Mouse (Mus musculus): ENCODE results near the gene Adamts7.
A peak's percentile ranks its signal among the peaks of the same experiment; 100 is the strongest.

Adamts7 gene

DNA sequence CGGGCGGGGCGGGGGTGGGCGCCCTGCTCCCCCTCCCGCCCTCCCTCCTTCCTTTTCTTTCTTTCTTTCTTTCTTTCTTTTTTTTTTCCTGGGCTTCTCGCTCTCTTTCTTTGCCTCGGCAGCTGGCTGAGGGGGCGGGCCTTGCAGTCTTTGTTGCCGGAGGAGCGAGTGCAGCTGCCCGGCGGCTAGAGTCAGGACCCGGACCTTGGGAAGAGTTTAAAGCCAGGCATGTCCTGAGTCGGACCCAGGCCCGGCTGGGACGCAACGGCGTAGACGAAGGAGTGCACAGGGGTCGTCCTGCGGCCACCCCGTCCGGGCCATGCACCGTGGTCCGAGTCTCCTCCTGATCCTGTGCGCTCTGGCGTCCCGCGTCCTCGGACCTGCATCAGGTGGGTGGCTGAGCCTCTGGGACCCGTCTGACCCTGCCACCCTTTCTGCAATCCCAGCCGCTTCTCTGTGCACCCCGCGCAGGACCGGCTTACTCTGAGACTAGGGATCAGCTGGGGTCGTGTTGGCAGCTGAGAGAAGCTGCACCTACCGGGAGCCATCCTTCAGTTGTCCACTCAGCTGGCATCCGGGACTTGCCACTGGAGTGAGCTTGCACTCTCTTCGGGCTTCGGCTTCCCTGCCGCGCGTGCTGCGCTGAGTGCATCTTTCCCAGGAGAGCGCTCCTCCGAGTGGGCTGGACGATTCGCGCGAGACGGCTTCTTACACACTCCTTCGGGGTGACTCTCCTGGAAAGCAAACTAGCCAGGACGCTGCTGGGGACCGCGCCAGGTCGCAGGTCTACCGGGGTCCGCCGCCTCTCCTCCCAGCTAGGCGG lies at the start of gene Adamts7:
Gene Adamts7, plus strand, starts transcription at position 144 of the 823 bp plus-strand sequence.
- DNase-seq (ENCODE audit: low read depth, low spot score) = peak; percentile 66

DNA sequence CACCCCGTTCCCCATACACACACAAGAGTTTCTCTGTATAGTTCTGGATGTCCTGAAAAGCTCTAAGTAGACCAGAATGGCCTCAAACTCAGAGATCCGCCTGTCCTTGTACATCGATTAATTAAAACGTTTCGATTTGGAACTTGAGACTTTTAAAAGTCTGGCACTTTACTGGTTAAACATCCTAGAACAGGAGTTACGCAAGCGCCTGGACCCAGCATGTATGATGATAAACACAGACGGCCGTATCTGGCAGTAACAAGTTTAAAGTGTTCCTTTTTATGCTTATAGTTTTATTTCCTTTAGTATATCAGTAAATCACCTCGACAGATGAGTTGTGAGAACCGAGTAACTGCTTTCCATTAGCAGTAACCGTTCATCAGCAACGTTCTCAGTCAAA lies 49.7 kb upstream of the Adamts7 start:
- no peak for DNase-seq (ENCODE audit: low read depth, low spot score)

DNA sequence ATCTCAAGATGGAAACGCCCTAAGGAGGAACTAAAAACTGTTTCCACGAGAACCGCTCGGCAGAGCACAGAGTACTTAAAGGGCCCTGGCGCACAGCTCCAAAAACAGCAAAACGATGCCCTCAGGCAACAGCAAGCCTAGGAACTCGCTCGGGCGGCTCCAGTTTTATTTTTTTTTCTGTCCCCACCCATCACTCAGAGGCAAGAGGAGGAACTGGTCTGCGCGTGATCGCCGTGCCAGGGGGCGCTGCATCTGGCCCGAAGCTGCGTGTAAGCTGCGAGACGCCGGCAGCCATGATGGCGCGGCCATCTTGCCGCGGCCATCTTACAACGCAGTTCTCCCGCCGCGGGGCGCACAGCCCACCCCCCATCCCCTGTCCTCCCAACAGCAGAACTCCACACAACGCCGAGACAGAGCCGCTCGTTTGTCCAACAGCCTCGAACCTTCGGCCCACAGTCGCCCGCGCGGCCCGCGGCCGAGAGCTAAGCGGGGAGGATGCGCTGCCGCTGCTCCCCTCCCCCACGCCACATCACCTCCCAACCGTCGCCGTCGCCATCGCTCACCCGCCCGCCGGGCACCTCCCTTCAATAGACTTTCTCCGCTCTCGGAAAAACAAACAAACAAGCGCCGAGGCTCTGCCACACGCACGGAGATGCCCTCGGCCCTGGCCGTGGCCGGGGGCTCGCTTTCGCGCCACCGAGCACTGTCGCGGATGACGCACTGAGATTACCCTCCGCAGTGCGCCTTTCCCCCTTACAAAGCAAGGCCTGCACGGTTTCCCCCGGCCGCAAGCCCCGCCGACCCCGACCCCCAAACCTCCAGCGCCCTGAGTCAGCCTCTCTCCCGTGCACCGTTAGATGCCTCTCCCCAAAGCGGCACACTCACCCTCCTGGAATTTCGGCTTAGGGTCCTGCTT lies 49.0 kb upstream of the Adamts7 start:
- DNase-seq (ENCODE audit: low read depth, low spot score) = peak; percentile 97

DNA sequence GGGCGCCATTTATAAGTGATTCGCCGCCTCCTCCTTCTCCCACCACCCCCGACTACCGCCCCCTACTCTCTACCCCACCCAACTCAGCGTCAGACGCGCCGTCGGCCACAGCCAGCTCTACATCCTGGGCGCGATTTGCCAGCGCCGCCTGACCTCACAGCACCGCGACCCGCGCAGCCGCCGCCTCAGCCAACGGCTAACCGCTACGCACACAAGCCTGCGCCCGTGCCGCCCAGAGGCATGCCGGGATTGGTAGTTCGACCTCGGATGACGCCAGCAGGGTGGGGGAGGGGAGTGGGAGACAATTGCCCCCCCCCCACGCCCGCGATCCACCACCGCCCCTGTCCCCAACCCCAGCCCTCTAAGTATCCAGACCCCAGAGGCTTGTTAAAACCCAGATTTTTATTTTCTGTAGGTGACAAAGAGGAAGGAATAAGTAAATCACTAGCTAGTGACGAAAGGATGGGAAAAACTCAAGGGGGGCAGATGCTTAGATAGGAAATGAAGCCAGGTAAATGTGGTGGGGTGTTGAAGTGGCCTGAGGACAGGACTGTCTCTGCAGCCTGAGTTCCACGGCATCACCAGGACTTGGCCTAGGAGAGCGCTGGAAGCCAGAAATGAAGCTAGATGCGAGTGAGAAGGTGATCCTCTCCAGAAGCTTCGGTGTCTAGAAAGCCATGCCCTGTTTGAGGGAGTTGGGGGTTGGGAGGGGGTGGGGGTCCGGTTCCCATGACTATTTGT lies 48.1 kb upstream of the Adamts7 start, which contains the start of gene Morf4l1:
Gene Morf4l1, minus strand, starts transcription at position 208 of the 741 bp plus-strand sequence.
- DNase-seq (ENCODE audit: low read depth, low spot score) = peak; percentile 97

DNA sequence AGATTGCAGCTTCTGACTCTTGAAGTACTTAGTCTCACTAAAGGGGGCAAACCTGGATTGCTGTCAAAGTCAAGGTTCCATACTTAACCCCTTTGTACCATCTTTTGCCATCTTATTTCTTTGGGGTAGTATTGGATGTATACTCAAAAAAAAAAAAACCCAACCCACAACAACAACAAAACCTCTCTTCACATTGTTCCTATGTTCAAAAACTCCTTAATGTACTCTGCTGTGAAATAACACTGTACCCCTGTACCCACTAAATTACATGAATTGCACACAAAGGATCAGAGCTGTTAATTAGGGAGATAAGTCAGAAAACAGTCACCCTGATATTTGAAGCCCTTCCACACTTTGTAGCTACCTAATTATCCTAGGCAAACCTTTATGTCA lies 47.6 kb upstream of the Adamts7 start:
- no peak for DNase-seq (ENCODE audit: low read depth, low spot score)

DNA sequence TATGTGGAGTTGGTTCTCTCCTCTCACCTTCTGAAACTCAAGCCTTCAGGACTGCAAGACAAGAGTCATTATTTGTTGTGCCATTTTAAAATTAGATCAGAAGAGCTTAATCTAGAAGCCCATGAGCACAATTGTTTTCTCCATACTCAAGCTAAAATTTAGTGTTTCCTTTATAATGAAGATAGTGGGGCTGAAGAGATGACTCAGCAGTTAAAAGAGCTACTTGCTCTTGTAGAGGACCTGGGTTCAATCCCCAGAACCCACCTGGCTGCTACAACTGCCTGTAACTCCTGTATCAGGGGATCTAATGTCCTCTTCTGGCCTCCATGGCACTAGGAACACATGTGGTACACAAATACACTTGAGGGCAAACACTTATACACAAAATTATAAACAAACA lies 45.6 kb upstream of the Adamts7 start:
- DNase-seq (ENCODE audit: low read depth, low spot score) = no peak

DNA sequence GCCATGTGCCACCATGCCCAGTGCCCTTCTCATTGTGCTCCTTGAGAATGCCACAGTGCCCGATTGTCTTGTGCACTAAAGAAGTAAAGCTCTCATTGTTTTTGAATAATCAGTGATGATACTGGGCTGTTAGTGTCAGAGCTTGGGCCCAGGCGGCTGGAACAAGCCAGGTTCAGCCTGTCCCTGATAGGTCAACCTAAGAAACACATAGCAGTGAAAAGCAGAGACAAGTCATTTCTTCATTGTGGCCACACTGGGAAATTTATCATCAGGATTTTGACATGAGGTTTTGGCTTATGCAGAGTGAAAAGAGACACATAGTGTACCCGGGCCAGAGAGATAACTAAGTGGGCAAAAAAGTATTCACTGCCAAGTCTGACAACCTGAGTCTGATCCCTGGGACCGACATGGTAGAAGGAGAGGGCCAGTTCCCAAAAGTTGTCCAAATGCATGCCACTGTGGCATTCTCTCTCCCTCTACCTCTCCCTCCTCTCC lies 40.6 kb upstream of the Adamts7 start:
- no peak for DNase-seq (ENCODE audit: low read depth, low spot score)

DNA sequence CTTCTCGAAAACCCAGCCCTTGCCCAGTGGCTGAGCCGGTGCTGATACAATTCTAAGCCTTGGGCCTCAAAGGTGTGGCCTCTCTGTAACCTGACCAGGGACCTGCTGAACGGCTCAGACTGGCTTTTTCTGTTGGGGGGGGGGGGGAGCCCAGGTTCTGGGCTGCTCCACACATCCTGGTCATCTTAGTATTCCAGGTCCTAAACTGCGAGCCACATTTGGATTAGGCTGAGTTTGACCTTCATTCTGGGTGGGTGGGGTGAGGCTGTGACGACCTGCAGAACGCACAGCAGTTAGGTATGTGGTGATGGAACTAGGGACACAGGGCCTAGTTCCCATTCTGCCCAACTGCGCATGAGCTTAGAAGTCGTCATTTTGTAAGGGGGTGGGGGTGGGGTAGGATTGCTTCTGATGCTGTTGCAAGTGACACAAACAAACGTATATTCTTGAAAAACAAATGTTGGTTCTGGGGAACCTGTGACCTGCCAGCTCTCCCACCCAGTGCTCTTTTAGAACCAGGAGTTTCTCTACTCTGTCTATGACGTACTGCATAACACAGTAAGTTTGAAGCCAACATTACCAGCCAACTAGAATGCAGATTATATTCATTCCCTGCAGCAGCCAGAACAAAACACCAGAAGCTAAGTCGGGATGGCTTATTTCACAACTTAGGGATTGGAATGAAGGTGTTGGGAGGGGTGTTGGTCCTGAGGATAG lies 38.6 kb upstream of the Adamts7 start:
- DNase-seq (ENCODE audit: low read depth, low spot score) = peak; percentile 72

DNA sequence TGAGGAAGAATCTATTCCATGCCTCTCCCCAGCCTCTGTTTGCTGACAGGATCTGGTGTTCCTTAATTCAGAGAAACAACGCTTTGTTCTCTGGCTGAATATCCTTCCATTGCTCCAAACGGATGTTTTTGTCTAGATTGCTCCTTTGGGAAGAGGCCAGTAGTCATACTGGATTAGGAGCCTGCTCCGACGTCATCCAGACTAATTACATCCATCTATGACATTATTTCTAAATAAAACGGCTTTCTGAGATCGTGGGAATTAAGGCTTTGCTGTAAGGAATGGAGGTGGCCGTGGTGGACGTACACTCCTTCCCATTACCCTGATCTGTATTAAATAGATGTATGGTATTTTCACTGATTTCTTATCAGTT lies 38.0 kb upstream of the Adamts7 start:
- DNase-seq (ENCODE audit: low read depth, low spot score) = no peak

DNA sequence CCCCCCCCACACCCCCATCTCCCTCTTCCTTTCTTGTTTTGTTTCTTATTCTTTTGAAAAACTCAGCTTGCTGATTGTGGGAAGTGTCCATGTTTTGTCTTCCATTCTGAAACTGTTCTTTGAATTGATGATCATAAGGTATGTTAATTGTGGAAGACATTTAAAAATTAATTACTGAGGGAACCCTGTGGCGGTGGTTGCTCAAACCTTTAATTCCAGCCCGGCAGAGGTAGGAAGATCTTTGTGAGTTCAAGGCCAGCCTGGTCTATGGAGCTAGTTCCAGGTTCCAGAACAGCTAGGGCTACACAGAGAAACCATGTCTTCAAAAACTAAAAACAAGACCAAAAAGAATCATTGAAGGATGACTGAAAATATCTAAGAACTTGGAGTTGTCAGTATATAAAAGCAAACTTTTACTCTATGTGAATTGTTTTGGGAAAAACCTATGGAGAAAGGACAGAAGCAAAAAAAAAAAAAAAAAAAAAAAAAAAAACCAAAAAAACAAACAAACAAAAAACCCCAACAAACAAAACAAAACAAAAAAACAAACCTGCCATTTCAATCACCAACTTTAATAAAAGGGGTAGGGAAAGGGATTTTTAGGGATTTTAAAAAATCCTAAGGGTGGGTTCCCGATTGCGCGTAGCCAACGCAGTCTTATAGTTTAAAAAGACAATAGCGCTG lies 37.3 kb upstream of the Adamts7 start:
- DNase-seq (ENCODE audit: low read depth, low spot score) = peak; percentile 67

DNA sequence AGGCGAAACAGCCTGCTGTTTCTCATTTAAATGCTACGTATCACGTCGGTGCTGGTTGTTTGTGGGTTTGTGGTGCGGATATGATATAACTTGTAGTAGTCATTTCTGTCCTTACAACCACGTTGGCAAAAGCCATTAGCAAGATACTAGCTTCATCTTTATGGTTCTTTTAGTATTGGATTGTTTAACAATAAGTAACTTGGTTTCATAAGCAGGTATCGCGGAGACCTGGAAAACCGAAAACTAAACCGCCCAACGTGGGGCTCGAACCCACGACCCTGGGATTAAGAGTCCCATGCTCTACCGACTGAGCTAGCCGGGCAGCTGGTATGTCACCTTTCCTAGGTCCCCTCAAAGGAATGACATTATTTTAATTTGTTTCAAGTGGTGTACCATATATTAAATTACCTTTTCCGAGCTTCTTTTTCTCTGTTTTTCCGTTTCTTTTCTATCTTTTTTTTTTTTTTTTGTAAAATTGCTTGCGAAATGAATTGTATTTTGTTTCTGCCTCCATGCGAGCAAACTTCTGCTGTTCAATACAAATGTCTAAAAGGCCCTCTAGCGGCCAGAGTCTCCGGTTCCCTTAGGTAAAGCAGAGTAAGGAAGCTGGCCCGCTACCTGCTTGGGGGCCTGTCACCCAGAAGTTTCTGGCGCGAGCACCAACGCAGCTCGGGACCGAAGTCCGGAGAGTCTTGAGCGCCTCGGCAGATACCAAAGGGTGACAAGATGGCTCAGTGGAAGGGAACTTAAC lies 36.4 kb upstream of the Adamts7 start:
- DNase-seq (ENCODE audit: low read depth, low spot score) = peak; percentile 95

DNA sequence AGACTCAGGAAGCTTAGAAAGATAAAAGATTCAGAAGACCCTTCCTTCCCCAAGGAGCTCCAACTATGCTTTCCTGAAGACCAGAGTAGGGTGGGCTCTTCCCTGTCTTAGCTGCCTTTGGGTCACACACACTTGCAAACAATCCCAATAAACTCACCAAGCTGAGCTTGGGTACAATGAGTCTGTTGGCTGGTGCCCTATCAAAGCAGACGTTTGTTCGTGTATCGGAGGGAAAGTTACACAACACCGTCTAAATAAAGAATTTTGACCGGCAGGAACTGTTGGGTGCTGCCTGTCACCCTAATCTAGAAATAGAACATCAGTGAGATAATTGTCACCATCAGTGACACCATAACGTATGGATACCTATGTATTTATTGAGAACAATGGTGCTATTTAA lies 35.7 kb upstream of the Adamts7 start:
- DNase-seq (ENCODE audit: low read depth, low spot score) = no peak

DNA sequence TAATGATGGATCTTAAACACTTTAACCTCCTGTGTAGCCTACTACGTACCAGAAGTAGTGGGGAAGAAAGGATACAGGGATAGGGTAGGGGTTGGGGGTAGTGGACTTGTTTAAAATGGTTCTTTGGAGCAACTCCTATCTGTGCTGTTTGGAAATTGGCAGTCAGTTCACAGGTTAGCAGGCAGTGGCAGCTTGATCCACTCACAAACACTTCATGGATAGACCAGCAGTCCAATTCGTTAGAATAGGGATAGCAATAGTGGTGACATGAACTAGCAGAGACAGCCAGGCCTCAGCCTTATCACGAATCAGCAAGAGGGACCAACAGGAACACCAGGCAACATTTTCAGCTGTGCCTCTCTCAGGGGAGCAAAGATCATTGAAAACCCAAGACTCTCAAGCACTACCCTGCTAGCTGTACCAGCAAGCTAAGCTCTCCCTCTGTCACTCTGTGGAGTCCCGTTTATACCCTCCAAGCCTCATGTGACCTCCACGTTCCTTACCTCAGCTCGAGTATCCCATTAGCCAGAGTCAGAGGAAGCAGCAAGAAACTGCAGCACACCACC lies 34.1 kb upstream of the Adamts7 start:
- no peak for DNase-seq (ENCODE audit: low read depth, low spot score)

DNA sequence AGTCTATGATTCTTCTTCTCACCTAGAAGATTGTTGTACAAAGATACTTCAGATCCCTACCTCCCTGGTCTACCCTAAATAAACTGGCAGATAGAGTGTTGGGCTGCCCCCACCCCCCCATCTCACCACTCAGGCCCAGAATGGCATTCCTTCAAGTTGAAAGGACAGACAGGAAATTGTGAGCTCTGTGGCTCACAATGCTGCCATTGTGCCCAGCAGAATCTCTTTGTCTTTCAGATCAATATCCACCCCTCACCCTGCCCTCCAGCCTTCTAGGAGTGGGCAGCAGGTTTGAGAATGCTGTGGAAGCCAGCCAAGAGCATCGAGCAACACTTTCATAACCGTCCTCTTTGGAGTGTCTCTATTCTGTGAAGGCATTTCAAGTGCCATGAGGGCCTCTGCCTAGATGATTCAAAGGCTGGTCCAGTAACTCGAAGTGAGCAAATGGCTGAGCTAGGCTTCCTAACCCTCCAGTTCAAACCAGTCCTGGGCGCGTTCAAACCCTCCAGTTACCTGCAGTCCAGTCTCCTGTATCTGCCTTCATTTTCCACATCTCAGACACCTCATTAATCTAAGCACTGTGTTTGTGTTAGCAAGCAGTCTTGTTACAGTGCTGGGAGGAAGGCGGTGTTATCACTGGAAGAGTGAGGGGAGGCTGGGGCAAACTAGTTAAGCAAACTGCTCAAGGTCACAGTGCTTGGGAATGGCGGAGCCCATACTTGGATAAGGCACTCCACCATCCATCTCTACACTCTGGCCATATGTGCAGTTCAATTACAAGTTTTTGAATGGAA lies 29.1 kb upstream of the Adamts7 start:
- peak; percentile 85 for DNase-seq (ENCODE audit: low read depth, low spot score)

DNA sequence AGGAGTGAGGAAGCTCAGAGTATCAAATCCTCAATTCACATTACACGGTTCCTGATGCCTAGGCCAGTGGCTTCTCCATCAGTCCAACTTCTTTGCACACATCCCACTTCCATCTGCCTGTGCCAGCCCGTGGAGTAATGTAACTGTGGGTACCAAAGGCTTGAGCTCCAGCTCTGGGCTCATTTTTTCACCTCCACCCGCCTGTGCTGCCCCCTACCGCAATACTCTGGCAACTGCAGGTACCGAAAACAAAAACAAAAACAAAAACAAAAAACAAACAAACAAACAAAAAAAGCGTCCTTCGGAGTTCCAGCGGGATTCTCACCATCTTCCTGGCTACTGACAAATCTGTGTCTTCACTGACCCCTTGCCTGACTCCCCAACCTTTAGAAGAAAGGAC lies 27.4 kb upstream of the Adamts7 start:
- DNase-seq (ENCODE audit: low read depth, low spot score) = no peak

DNA sequence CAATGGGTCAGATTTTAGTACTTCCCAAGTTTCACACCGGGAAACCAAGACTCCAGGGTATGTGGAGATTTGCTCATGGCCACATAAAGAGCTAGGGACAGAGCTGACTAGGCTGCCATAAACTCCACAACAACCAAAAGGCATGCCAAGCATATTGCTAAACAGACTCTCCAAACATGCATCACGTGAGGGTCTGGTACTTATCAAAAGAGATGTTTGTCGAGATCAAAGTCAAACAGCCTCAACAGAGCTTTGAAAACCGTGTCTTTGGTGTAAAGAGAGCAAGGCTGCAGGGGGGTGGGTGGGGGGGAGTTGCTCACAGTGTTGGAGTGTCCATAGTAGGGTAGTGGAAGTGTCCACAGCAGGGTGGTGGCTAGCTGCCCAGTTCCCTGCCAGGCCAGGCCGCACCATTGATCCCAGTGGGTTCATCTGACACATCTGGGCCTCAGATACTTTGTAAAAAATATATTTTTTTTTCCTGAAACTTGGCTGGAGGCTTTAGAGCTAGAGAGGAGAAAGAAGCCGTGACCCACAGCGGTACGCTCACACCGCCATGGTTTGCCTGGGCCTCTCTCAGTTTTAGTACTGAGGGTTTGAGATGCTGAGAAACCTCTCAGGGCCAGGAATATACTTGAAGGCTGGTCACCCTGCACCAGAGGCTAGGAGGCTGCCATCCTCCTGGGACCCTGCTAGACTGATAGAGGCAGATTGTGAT lies 26.7 kb upstream of the Adamts7 start:
- DNase-seq (ENCODE audit: low read depth, low spot score) = no peak

DNA sequence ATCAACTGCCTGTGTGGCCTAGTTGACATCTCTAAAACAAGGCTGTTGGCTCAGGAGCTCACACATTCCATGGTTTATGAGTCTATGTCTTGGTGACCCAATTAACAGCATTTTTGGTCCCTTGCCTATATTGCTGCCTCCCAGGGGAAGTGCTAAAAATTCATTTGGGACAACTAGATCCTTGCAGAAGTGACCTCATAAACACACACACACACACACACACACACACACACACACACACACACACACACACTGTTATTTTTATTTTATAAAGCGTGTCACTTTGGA lies 26.2 kb upstream of the Adamts7 start:
- DNase-seq (ENCODE audit: low read depth, low spot score) = no peak

DNA sequence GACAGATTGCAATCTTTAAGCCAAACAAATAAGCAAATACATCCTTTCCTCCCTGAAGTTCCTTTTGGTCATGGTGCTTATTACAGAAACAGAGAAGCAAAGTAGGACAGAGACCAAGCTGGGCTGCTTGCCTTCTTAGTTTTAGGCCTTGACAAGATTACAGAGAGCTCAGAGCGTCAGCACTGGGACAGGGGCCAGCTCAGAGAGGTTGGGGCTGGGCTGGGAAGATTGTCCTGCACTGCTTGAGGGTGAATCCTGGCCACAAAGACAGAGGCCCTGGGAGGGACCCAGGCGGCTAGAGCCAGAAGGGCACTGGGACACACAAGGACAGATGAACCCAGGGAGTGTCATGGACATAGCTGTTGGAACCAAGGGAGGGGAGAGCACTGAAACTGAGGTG lies 17.1 kb upstream of the Adamts7 start:
- no peak for DNase-seq (ENCODE audit: low read depth, low spot score)

Data from ES-CJ7 (cell line).